Mouse (Mus musculus) sigmoid colon, adult 10 weeks (tissue): ENCODE results near the gene Gm10647. TPM values are rescaled to one million over a fixed set of nuclear protein-coding genes. Genes with fewer than 3 reads are reported as not detected.

Experiments
- polyA plus RNA-seq: library from polyadenylated mRNA; stranded (reverse); fragments of 350-450 nt; fragmentation: Illumina TruSeq; extraction: RNeasy Lipid Tissue Mini Kit (QIAGEN cat#74804); gene quantifications from one replicate; pipeline ENCODE4 v1.2.3, GENCODE M21; 2014; ENCODE audit warnings: low read depth, low replicate concordance

Gm10647 gene
- 1.8 TPM for polyA plus RNA-seq

GRCm38 (mm10) chr9:66796739-66797138 lies at the start of gene Gm10647:
Gene Gm10647 (plus strand): TSS chr9:66797039.

DNA sequence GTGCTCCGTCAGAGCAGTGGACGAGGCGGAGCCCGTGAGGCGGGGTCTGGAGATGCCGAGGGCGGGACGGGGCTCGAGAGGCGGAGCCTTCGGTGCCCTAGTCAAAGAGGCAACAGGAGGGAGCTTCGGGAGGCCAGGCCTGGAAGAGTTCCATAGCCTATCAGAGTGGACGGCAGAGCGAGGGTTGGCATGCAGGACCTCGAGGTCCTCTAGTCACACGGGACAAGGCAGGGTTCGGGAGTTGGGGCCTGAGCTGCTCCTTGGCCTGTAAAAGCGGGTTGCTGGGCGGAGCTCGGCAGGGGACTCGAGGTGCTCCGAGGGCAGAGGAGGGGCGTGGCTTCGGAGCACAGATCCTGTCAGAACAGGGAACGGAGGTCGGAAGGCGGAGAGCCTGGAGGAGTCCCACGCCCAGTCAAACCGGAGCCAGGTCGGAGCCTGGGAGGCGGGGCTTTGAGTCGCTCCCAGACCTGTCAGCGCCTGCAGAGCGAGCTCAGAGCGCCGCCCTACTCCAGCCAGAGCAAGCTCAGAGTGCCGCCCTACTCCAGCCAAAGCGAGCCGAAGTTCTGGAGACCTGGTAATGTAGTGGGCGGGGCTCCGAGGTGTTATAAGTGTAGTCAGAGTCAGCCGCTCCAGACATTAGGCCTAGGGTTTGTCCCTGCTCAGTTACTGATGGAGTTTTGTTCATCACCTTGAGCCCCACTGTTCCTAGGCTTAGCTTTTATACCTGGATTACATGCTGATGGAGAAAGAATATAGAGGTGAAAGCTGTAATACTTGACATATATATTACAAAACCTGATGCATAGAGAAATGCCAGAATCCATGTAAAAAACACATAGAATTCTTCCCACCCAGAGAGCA lies 1.1 kb upstream of the Gm10647 start, which contains the start of gene Aph1b:
Gene Aph1b (minus strand): TSS at position 27 of the 861 bp plus-strand sequence.

GRCm38 (mm10) chr9:66834318-66835096 lies 37.7 kb downstream of the Gm10647 start, which contains the start of gene Aph1c:
Gene Aph1c (minus strand): TSS chr9:66834726.

Other genes with a start within 250 kb of the Gm10647 start
- gene Usp3, start 203.9 kb upstream of the Gm10647 start, polyA plus RNA-seq, result 145 TPM
- 25.1 TPM for gene Car12, start 83.4 kb upstream of the Gm10647 start, polyA plus RNA-seq
- 18.3 TPM for gene Aph1b, start 1.5 kb upstream of the Gm10647 start, polyA plus RNA-seq
- gene Aph1c, start 37.7 kb downstream of the Gm10647 start, polyA plus RNA-seq, result 1.4 TPM
- gene Rab8b, start 122.6 kb downstream of the Gm10647 start, polyA plus RNA-seq, result 37.1 TPM
- 517 TPM for gene Rps27l, start 149.0 kb downstream of the Gm10647 start, polyA plus RNA-seq
- gene Lactb, start 178.4 kb downstream of the Gm10647 start, polyA plus RNA-seq, result 23.6 TPM